Mouse (Mus musculus) midbrain, embryonic 12.5 days (tissue): ENCODE measurements around the gene Myh9. TPM values are rescaled to one million over a fixed set of nuclear protein-coding genes. Genes with fewer than 3 reads are reported as not detected.
A peak's percentile ranks its signal among the peaks of the same experiment; 100 is the strongest.

ENCODE experiments used
- ATAC-seq: fragments of 200-750 bp; cut with Nextera tagmentation; 2 replicates; pipeline ENCODE4 v1.8.0; 2017; ENCODE audit warnings: low read depth, moderate TSS enrichment, moderate library complexity; ENCODE audit not compliant: low FRiP score
- H3K27ac ChIP-seq: fragments of 300-500 bp; sonication (generic); replicated peaks from 2 replicates; pipeline ENCODE4 v1.5.1; 2016; ENCODE audit warnings: mild to moderate bottlenecking
- H3K27me3 ChIP-seq: fragments of 300-500 bp; sonication (generic); 2 replicates; pipeline ENCODE4 v1.6.1; 2016; ENCODE audit warnings: mild to moderate bottlenecking
- H3K36me3 ChIP-seq: fragments of 300-500 bp; sonication (generic); 2 replicates; pipeline ENCODE4 v1.6.1; 2016
- H3K4me1 ChIP-seq: fragments of 300-500 bp; sonication (generic); 2 replicates; pipeline ENCODE4 v1.6.1; 2016
- H3K4me2 ChIP-seq: fragments of 300-500 bp; sonication (generic); replicated peaks from 2 replicates; pipeline ENCODE4 v1.6.1; 2016; ENCODE audit warnings: mild to moderate bottlenecking, moderate library complexity
- H3K4me3 ChIP-seq: fragments of 300-500 bp; sonication (generic); 2 replicates; pipeline ENCODE4 v1.5.1; 2016; ENCODE audit warnings: mild to moderate bottlenecking
- H3K9ac ChIP-seq: fragments of 300-500 bp; sonication (generic); replicated peaks from 2 replicates; pipeline ENCODE4 v1.6.1; 2016; ENCODE audit warnings: mild to moderate bottlenecking, moderate library complexity
- H3K9me3 ChIP-seq: fragments of 300-500 bp; sonication (generic); 2 replicates; pipeline ENCODE4 v1.6.1; 2016; ENCODE audit warnings: mild to moderate bottlenecking
- WGBS: fragments of 180-500 bp; shearing (Covaris S2); methylation state at CpG from one replicate; pipeline ENCODE4 v1.1.7; 2016; 5-methylcytosine and 5-hydroxymethylcytosine counted together
- polyA plus RNA-seq: library from polyadenylated mRNA; unstranded; fragments of >200 nt; fragmentation: Nextera tagmentation; extraction: Ambion mirVana; gene quantifications from 2 replicates; pipeline ENCODE4 v1.2.1, GENCODE M21; 2016

The Myh9 gene
- polyA plus RNA-seq, 1 experiment from 2014 or later = 24.9 TPM

- H3K4me3 ChIP-seq = no peak overlapping the region
- WGBS = 76% methylated on average over 2 of the region's 2 CpGs
- peaks cover 26% of the 10 kb centered on the region for H3K4me1 ChIP-seq
- H3K4me2 ChIP-seq = no peak overlapping the region
- H3K27ac ChIP-seq = no peak overlapping the region
- no peaks in the 10 kb centered on the region for H3K27me3 ChIP-seq
- H3K9ac ChIP-seq = no peak overlapping the region
- H3K36me3 ChIP-seq = no peaks in the 10 kb centered on the region
- ATAC-seq = no peak
- H3K9me3 ChIP-seq = no peaks in the 10 kb centered on the region
Observed at GRCm38 (mm10) chr15:77822671-77823070, 19.3 kb downstream of the Myh9 start.

- no peak overlapping the region for H3K4me2 ChIP-seq
- no peaks in the 10 kb centered on the region for H3K9me3 ChIP-seq
- no peak for ATAC-seq
- no peak overlapping the region for H3K9ac ChIP-seq
- 56% methylated on average over 5 of the region's 5 CpGs for WGBS
- no peak overlapping the region for H3K4me3 ChIP-seq
- H3K27ac ChIP-seq = no peak overlapping the region
- no peaks in the 10 kb centered on the region for H3K36me3 ChIP-seq
- no peaks in the 10 kb centered on the region for H3K27me3 ChIP-seq
- H3K4me1 ChIP-seq = peaks cover 25% of the 10 kb centered on the region
Observed at GRCm38 (mm10) chr15:77822057-77822466, 19.9 kb downstream of the Myh9 start.

- no peak for ATAC-seq
- H3K4me1 ChIP-seq = peaks cover 24% of the 10 kb centered on the region
- H3K27ac ChIP-seq = no peak overlapping the region
Observed at GRCm38 (mm10) chr15:77821424-77821823, 20.6 kb downstream of the Myh9 start.

GRCm38 (mm10) chr15:77820480-77821163, 21.4 kb downstream of the Myh9 start:
- H3K4me1 ChIP-seq = peaks cover 24% of the 10 kb centered on the region
- no peaks in the 10 kb centered on the region for H3K9me3 ChIP-seq
- H3K36me3 ChIP-seq = no peaks in the 10 kb centered on the region
- no peak overlapping the region for H3K4me3 ChIP-seq
- H3K9ac ChIP-seq = no peak overlapping the region
- ATAC-seq = no peak
- H3K27me3 ChIP-seq = no peaks in the 10 kb centered on the region
- WGBS = 72% methylated on average over 3 of the region's 3 CpGs
- H3K27ac ChIP-seq = no peak overlapping the region
- H3K4me2 ChIP-seq = no peak overlapping the region

More at GRCm38 (mm10) chr15:77821424-77821823, 20.6 kb downstream of the Myh9 start:
- Histone ChIP-seq H3K27me3 (no peaks in the 10 kb centered on the region), H3K9me3 (no peaks in the 10 kb centered on the region), H3K4me3 (no peak overlapping the region), H3K36me3 (no peaks in the 10 kb centered on the region), H3K4me2 (no peak overlapping the region), H3K9ac (no peak overlapping the region)
- 72% methylated on average over 7 of the region's 7 CpGs for WGBS

GRCm38 (mm10) chr15:77819894-77820387, 22.0 kb downstream of the Myh9 start:
- Histone ChIP-seq H3K9me3 (no peaks in the 10 kb centered on the region), H3K9ac (no peak overlapping the region), H3K27me3 (no peaks in the 10 kb centered on the region), H3K4me3 (no peak overlapping the region), H3K27ac (no peak overlapping the region), H3K36me3 (no peaks in the 10 kb centered on the region), H3K4me1 (peaks cover 24% of the 10 kb centered on the region), H3K4me2 (no peak overlapping the region)
- ATAC-seq = no peak
- 79% methylated on average over 10 of the region's 10 CpGs for WGBS

GRCm38 (mm10) chr15:77818556-77819158, 23.3 kb downstream of the Myh9 start:
- no peak overlapping the region for H3K4me3 ChIP-seq
- H3K9ac ChIP-seq = no peak overlapping the region
- no peak overlapping the region for H3K27ac ChIP-seq
- no peak overlapping the region for H3K4me2 ChIP-seq
- H3K9me3 ChIP-seq = no peaks in the 10 kb centered on the region
- 88% methylated on average over 15 of the region's 15 CpGs for WGBS
- H3K36me3 ChIP-seq = no peaks in the 10 kb centered on the region
- H3K27me3 ChIP-seq = no peaks in the 10 kb centered on the region
- ATAC-seq = no peak
- peaks cover 21% of the 10 kb centered on the region for H3K4me1 ChIP-seq

GRCm38 (mm10) chr15:77817417-77817816, 24.6 kb downstream of the Myh9 start:
- ATAC-seq = no peak
- no peak overlapping the region for H3K27ac ChIP-seq
- no peak overlapping the region for H3K4me3 ChIP-seq
- H3K4me1 ChIP-seq = peaks cover 19% of the 10 kb centered on the region
- WGBS = 66% methylated on average over 7 of the region's 7 CpGs
- H3K9me3 ChIP-seq = no peaks in the 10 kb centered on the region
- no peaks in the 10 kb centered on the region for H3K27me3 ChIP-seq
- H3K36me3 ChIP-seq = peaks cover 6% of the 10 kb centered on the region; the same call in 1 of the 2 replicates
- H3K4me2 ChIP-seq = no peak overlapping the region
- 0 out of 2 replicates have a peak overlapping the region, but pooled peaks have one; percentile 7 for H3K9ac ChIP-seq

- no peak overlapping the region for H3K27ac ChIP-seq
- ATAC-seq = no peak
- no peak overlapping the region for H3K9ac ChIP-seq
- H3K4me2 ChIP-seq = no peak overlapping the region
- H3K36me3 ChIP-seq = peaks cover 6% of the 10 kb centered on the region; the same call in 1 of the 2 replicates
- 83% methylated on average over 4 of the region's 4 CpGs for WGBS
- H3K4me1 ChIP-seq = peaks cover 14% of the 10 kb centered on the region
- H3K4me3 ChIP-seq = no peak overlapping the region
- H3K9me3 ChIP-seq = no peaks in the 10 kb centered on the region
- H3K27me3 ChIP-seq = no peaks in the 10 kb centered on the region
Observed at GRCm38 (mm10) chr15:77816601-77816950, 25.4 kb downstream of the Myh9 start.

GRCm38 (mm10) chr15:77815867-77816600, 25.9 kb downstream of the Myh9 start:
- no peaks in the 10 kb centered on the region for H3K27me3 ChIP-seq
- peaks cover 15% of the 10 kb centered on the region; the same call in 1 of the 2 replicates for H3K4me1 ChIP-seq
- no peak for ATAC-seq
- no peak overlapping the region for H3K9ac ChIP-seq
- 88% methylated on average over 17 of the region's 17 CpGs for WGBS
- H3K27ac ChIP-seq = no peak overlapping the region
- H3K9me3 ChIP-seq = no peaks in the 10 kb centered on the region
- H3K4me3 ChIP-seq = no peak overlapping the region
- peaks cover 6% of the 10 kb centered on the region; the same call in 1 of the 2 replicates for H3K36me3 ChIP-seq
- H3K4me2 ChIP-seq = no peak overlapping the region

- H3K4me1 ChIP-seq = peaks cover 20% of the 10 kb centered on the region
- H3K27ac ChIP-seq = 0 out of 2 replicates have a peak overlapping the region, but pooled peaks have one; percentile 20
- no peaks in the 10 kb centered on the region for H3K9me3 ChIP-seq
- H3K4me2 ChIP-seq = no peak overlapping the region
- peaks cover 6% of the 10 kb centered on the region; the same call in 1 of the 2 replicates for H3K36me3 ChIP-seq
- H3K4me3 ChIP-seq = no peak overlapping the region
- ATAC-seq = no peak
- no peak overlapping the region for H3K9ac ChIP-seq
- no peaks in the 10 kb centered on the region for H3K27me3 ChIP-seq
- WGBS = 83% methylated on average over 6 of the region's 6 CpGs
Observed at GRCm38 (mm10) chr15:77813639-77814375, 28.2 kb downstream of the Myh9 start.

GRCm38 (mm10) chr15:77812578-77812977, 29.4 kb downstream of the Myh9 start:
- 91% methylated on average over 10 of the region's 10 CpGs for WGBS

More at GRCm38 (mm10) chr15:77812578-77812977, 29.4 kb downstream of the Myh9 start:
- Histone ChIP-seq H3K27me3 (no peaks in the 10 kb centered on the region), H3K9ac (no peak overlapping the region), H3K4me2 (no peak overlapping the region), H3K27ac (no peak overlapping the region), H3K9me3 (no peaks in the 10 kb centered on the region), H3K4me3 (no peak overlapping the region), H3K4me1 (peaks cover 18% of the 10 kb centered on the region), H3K36me3 (peaks cover 9% of the 10 kb centered on the region; the same call in 1 of the 2 replicates)
- ATAC-seq = no peak
